Mouse (Mus musculus) left cerebral cortex, adult 8-10 months (tissue): ENCODE results near the gene Nktr. TPM values are rescaled to one million over a fixed set of nuclear protein-coding genes. Genes with fewer than 3 reads are reported as not detected.
A peak's percentile ranks its signal among the peaks of the same experiment; 100 is the strongest.

Experiments used
- DNase-seq, 2 experiments: peaks; one replicate each; pipeline ENCODE4 v3.0.0; 2022; ENCODE audit warnings: low spot score in 2 of 2
- total RNA-seq, 4 experiments: library from RNA; stranded (reverse); gene quantifications; 2 replicates each; pipeline ENCODE4 v1.2.4; 2022

The Nktr gene
- total RNA-seq, 4 experiments from 2014 or later: 89.5 to 103 (median 92.6) TPM

DNA sequence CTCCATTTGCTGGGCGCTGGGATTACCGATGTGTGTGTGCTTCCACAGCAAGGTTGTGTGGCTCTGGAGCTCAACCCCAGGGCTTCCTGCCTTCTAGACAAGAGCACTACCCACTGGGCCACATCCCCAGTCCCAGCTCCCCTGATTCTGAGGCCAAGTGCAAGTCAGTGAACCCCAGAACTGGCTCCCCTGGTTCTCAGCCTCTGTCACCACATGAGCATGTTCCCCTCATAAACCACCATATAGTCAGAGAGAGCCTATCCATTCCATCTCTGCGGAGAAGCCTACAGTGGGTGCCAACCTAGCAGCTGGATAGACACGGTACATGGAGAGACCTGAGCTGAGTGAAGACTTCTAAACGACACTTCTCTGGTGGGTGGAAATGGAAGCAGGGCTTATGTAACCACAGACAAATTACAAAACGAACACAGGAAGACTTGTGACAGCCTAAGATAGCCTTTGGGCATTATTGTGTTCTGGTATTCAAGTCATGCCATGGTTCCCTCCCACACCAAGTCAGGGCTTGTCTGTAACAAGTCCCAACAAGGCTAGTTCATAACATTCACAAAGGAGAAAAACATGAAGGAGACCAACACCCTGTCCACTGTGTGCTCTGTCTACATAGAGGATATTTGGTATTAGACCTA, 12.8 kb upstream of the Nktr start:
- no peak for DNase-seq

DNA sequence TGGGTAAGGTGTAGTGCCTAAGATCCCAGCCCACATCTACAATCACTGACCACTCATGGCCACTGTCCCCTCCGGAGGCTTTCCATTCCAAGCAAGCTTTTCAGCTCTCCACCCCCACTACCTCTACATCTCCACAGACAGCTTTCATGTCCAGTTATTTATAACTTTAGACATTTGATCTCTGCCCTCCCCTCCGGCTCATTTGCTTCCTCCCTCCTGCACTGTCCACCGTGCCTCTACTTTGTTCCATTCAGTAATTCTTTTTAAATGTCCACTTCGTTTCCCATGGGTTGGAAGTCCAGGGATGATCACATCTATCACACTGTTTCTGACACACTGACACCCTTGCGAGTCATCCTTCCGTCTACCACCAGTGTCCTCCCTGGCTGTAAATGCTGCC, 11.2 kb upstream of the Nktr start:
- no peak for DNase-seq

DNA sequence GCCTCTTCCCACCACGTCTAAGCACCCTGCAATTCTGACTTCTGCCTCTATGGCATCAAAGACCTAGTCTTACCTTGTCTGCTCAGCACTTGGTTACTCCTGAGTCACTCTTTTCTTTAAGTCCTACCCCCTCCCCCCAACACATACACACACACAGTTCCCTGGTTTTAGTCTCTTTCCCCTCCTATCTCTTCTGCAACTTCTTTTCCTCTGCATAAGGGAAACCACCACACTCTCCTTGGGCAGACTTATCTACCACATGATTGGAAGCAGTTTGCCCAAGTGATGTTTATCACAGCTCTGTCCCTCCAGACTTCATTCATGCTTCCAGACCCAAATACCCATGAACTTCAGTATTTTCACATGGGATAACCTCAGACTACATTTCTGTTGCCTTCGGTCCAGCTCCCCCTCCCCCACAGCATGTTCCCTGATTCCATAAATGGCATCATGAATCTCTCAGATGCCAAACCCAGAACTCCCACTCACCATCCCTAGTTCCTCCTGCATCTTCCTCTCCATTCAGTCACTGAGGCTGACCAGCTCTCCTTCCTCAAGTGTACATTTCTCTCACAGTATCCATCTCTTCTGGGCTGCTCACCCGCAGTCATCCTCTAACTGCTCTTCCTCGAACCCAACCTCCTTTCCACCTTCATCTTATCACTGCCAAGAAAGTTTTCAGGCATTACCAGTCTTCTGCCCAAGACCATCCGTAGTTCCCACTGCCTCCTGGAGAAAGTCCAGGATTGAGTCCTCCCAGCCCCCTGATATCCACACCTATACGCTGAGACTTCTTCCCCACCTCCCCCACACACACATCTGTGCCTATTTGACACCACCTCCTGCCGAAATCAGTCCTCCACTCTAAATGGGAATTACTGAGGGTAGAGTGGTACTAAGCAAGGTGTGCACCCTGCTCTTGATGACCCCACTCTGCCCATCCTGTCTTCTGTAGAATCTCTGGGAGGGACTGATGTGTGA, 10.2 kb upstream of the Nktr start:
- DNase-seq: no peak

DNA sequence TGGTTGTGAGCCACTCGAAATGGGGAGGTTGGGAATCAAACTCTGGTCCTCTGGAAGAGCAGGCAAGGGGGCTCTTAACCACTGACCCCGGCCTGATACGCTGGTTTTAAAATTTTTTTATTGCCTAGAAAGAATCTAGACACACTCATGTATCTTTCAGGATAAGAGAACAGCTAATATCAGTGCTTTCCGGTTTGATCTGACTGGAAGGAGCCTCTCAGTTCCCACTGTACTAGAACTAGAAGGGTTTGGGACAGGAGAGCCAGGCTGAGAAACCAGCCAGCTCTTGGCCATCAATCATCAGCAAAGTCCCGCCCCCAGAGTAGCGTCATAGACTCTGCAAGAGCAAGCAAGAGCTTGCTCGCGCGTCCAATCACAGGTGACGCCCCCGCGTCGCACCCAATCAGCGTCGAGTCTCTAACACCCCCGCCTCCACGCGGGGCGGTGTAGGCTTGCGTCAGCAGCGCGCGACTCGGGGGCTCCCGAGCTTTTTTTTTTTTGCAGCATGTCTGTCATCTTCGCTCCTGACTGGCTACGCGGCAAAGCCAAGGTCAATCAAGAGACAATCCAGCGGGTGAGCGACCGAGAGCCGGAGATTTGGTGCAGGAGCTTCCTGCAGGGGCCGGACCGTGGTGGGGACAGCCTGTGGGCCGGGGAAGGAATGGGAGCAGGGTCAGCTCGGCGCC, 8.9 kb upstream of the Nktr start, which contains the start of gene Ss18l2:
TSS of gene Ss18l2 (plus strand) at position 432 of the 686 bp plus-strand sequence.
- peak; percentile 88 to 99 for DNase-seq

DNA sequence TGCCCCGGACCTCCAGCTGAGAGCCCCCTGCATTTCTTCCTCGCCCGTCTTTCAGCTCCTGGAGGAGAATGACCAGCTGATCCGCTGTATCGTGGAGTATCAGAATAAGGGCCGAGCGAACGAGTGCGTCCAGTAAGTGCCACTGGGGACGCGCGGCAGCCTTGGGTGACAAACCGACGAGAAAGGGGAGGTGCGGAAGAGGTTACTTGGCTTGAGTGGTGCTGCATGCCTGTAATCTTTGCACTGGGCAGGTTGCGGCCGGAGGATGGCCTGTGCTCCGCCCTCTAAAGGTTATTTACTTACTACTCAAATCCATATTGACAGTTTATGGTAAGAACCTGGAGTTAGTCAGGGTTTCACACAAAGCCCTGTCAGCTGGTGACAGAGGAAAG, 8.4 kb upstream of the Nktr start:
- no peak for DNase-seq

- DNase-seq: no peak
Observed at GRCm38 (mm10) chr9:121717048-121717447, 1.9 kb upstream of the Nktr start.

GRCm38 (mm10) chr9:121718070-121718705, 781 bp upstream of the Nktr start:
- DNase-seq: no peak

GRCm38 (mm10) chr9:121719347-121720331, 670 bp downstream of the Nktr start:
- no peak for DNase-seq

- no peak for DNase-seq
Observed at GRCm38 (mm10) chr9:121740490-121740889, 21.5 kb downstream of the Nktr start.

DNA sequence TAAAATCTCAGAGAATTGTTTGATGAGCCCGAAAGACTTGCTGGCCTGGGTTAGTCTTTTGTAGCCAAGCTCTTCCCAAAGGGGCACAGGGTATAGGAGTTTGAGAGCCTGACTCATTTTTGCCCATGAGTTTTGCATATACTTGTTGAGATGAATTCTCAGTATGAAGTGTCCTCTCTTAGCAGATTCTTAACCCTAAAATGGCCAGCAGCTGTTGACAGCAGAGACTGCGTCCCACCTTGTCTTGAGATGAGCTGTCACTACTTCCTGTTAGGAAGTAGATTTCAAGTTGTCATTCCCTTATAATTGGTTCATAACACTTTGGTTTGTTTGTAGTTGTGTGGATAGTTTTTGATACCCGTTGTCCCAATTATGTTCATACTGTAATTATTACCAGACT, 22.2 kb downstream of the Nktr start:
- DNase-seq: no peak

DNA sequence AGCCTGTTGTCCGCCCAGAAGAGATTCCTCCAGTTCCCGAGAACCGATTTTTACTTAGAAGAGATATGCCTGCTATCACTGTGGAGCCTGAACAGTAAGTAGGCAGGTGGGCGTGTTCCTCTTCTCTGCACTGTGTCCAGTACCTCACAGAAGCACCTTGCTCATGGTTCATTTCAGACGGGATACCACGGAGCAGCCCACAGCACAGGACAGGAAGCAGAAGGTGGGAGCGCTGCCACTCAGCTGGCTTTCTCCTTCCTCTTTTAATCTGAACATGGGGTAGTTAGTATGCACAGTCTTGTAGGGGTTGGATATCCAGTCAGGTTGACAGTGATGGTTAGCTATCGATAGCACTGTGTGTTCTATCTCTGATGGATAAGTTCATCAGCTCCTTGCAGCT, 25.1 kb downstream of the Nktr start:
- no peak for DNase-seq

- peak in 1 of 2 experiments; percentile 54 for DNase-seq
Observed at GRCm38 (mm10) chr9:121752774-121753173, 33.8 kb downstream of the Nktr start.

- DNase-seq: no peak
Observed at GRCm38 (mm10) chr9:121754624-121755023, 35.7 kb downstream of the Nktr start.

- DNase-seq: no peak
Observed at GRCm38 (mm10) chr9:121756785-121757184, 37.8 kb downstream of the Nktr start.

- DNase-seq: peak in 1 of 2 experiments; percentile 37
Observed at GRCm38 (mm10) chr9:121757432-121757831, 38.5 kb downstream of the Nktr start.

GRCm38 (mm10) chr9:121757835-121758814, 39.2 kb downstream of the Nktr start:
- DNase-seq: peak in 1 of 2 experiments; percentile 23

DNA sequence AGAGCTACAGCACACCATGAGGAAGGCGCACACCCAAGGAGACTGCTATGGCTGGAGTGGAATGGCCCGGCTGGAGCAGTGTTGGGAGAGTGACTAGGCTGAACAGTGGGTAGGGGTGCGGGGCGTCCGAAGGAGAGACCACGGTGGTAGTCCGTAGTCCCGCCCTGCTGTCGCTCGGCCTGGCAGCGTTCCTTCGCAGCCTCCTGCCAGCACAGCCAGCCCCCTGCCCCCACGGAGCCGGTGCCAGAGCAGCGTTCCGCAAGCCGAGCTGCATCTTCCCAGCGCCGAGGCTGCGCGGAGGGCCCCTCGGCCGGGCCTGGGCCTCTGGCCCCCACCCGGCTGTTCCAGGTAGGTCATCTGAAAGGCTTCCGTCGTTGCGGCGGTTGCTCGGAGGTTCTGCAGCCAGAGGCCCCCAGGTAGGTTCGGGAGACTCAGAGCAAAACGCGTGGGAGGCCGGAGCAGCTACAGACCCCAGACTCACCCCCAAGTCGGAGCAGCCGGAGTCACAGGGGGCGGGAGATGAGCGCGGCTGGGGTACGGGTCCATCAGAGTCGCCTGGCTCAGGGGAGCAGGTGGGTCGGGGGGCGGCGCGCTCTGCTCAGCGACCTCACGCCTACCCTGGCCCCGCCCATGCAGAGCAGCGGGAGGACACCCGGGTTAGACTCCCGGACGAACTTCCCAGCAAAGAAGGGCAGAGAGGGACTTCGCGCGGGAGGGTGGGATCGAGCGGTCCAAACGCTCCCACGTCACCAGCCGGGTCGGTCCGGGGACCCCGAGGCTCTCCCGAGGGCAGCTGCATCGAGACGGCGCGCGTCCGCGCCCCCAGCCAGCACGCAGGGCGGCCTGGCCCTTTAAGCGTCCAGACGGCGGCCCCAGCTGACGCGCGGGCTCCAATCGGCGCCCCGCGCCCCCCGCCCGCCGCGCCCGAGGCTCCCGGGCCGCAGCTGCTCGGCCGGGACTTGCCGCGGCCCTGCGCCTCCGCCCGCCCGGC, 40.4 kb downstream of the Nktr start, which contains the start of gene Zfp651:
TSS of gene Zfp651 (plus strand) at position 240 of the 991 bp plus-strand sequence.
- DNase-seq: peak; percentile 62 to 73
